Mouse (Mus musculus) adrenal gland, postnatal 10 days (tissue): ENCODE measurements around the gene Filip1l. TPM values are rescaled to one million over a fixed set of nuclear protein-coding genes. Genes with fewer than 3 reads are reported as not detected.

Experiments
- DNase-seq: peaks from one replicate; pipeline ENCODE4 v3.0.0; 2021; ENCODE audit warnings: mixed read lengths
- total RNA-seq, 2 experiments: library from RNA; stranded (reverse); gene quantifications; 2 replicates each; pipeline ENCODE4 v1.2.3; 2021

Filip1l gene
- total RNA-seq, 2 experiments from 2014 or later = 22.6 to 23.1 TPM

DNA sequence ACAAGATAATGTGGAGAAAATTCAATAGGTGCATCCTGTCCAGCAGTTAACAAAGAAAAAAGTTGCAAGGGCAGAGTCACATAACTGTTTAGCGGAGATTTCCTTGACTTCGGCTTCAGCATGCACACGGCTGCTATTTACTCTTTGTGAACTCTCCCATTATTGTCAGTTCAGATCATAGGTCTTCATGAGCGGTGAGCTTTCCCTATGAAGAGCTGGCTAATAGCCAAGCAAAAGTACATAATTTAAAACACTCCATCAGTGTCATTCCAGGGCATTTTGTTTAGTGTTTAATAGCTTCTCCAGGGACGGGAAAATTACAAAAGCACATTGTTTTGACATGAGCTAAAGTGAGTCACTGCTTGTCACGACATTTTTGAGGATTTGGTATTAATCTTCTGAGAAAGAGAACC, 179.2 kb downstream of the Filip1l start:
- no peak for DNase-seq

- no peak for DNase-seq
Measured at GRCm38 (mm10) chr16:57534365-57534764, 181.5 kb downstream of the Filip1l start.

DNA sequence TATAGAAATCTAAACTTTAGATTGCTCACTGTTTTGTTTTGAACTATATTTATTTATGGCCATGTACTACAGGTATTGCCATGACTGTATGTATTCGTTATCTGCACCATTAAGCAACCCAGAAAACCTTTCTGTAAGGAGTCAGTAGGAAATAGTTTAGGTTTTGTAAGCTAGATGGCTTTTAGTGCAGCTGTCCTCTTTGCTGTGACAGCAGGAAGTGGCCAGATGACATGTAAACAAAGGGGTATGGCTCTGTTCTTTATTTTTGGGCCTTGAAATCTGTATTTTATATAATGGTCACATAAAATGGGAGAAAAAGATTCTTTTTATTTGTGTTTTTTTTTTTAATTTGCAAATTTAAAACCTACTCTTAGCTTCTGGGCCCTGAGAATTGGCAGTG, 181.9 kb downstream of the Filip1l start:
- no peak for DNase-seq

DNA sequence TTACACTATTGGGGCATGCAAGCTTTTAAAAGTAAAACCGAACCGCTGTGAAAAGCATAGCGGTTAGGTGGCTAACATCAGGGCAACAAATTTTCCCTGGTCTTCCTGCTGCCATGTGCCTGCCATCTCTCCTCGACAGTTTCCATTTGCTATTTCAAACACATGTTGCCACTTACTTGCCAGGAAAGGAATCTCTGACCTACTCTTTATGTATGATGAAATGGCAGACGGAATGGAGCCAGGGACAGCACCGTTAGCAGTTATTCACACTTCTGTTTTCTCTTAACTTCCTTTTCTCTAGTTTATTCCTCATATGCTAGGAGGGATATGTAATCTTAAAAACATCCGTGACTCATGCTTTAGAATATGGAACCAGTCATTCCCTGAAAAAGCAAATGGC, 183.6 kb downstream of the Filip1l start:
- no peak for DNase-seq

DNA sequence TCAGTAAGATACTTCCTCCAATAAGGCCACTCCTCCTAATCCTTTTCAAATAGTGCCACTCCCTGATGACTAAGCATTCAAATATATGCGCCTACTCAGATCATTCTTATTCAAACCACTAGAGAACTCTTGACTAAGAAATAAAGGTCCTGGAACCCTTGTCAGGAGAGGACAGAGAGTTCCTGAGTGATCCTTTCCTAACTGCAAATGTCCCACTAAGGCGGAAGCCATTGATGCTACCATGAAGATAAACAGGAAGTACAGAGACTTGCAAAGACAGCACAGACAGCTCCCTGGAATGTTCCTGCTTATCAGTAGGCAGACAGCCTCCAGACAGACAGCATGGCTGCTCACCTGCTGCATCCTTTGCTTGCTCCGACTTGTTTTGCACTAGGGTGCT, 190.3 kb downstream of the Filip1l start:
- DNase-seq = no peak

DNA sequence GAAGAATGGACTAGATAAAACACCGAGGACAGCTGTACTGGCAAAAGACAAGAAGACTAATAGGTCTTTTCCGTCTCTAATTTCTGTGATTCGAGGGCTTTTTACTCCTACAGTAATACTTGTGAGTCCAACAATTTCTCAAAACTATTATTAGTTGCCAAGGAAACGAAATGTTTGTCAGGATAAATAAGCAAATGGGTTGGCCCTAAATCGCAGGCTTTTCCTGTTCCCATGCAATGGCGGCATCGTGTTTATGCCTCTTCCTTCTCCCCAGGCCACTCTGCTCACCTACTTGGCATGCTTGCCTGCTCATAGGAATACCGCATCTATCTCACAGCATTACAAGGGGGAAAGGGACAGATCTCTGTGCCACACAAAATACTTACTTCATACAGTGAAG, 191.5 kb downstream of the Filip1l start:
- no peak for DNase-seq

DNA sequence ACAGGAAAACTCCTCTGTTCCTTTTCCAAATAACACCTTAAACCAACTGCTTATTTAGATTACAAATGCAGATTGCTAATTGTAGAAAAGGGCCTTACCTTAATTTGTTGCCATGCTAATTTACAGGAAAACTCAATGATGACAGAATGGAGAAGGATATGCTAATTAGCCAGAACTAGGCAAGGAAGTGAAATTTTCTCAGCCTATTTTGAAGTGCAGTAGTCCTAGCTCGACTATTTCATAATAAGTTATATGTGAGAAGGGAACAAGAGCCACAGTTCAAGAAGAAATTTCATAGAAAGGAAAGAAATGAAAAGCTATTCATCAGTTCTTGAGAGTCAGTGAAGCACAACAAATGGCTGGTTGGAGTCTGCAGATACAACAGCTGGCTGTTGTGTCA, 193.5 kb downstream of the Filip1l start:
- DNase-seq = no peak

- no peak for DNase-seq
Measured at GRCm38 (mm10) chr16:57548608-57549007, 195.7 kb downstream of the Filip1l start.

DNA sequence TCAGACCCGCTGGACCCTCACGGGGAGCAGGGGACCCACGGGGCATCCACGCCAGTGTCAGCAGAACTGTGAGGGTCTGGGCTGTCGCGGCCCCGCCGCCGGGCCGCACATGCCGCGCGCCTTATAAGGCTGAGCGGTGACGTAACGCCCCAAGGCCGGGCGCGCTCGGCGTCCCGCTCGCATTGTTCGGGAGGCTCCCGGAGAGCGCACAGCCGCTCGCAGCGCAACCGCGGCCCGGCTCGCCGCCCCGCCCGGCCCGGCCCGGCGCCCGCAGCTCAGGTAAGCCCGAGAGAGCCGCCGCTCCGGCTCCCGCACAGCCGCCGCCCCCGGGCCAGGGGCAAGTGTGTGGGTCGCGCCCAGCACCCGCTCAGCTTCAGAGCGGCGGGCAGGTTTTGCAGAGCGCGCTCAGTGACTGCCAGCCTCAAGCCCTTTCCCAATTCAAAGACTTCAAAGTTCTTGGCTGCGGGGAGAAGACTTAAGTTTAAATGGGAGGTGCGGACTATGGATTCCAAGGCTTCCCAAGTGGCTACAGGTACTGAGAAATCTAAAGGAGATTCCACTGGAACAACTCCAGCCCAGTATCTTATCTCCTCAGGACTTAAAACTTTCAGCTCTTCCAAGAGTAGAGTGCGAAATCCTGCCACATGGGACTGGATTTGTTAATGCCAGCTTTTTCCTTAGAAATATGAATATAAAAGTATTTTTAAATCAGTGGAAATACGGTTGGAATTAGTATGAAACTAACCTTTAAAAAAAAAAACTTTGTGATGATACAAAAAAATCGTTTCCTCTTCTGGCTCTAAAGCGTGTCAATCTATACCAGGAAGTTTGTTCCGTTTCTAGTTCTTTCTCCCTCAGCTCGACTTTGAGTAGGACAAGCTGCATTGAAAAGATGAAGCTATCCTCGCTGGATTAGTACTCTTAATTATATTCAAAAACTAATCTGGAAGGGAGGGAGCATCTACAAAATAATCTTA, 196.5 kb downstream of the Filip1l start:
- DNase-seq = peak; percentile 87

- DNase-seq = no peak
Measured at GRCm38 (mm10) chr16:57550088-57550487, 197.2 kb downstream of the Filip1l start.

DNA sequence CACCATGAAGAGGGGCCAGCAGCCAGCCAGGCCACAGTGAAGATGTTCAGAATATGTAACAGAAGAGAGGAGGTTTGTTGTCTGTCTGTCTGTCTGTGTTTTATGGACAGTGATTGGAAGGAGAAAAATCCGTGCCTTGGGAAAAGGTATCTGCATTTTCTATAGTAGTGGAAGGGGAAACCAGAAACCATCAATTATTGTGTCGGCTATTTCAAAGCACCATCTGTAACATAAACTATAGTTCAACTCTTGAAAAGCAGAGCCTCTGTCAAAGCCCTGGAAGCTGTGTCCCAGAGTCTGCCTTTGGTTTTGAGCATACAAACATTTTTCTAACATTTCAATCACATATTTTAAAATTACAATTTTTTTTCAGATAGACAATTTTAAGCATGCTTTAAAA, 197.9 kb downstream of the Filip1l start:
- no peak for DNase-seq

GRCm38 (mm10) chr16:57551617-57552016, 198.7 kb downstream of the Filip1l start:
- no peak for DNase-seq

DNA sequence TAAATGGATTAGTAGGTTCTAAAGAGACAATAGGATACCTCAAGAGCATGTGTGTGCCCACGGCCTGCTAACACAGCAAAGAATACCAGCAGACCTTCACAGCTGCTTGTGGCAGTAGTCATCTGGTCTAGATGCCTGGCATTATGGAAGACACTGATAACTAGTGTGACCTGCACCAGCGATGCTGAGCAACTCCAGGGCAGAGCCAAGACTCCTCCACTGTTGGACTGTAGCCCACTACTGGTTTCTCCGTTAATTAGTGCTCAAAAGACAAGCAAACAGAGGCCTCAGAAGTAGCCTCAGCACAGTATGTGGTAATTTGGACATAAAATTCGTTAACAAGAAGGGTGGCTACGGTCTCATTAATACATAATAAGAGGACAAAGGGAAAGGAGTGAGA, 199.8 kb downstream of the Filip1l start:
- DNase-seq = no peak

GRCm38 (mm10) chr16:57553235-57553634, 200.3 kb downstream of the Filip1l start:
- DNase-seq = no peak

GRCm38 (mm10) chr16:57554886-57555400, 202.1 kb downstream of the Filip1l start:
- DNase-seq = no peak

DNA sequence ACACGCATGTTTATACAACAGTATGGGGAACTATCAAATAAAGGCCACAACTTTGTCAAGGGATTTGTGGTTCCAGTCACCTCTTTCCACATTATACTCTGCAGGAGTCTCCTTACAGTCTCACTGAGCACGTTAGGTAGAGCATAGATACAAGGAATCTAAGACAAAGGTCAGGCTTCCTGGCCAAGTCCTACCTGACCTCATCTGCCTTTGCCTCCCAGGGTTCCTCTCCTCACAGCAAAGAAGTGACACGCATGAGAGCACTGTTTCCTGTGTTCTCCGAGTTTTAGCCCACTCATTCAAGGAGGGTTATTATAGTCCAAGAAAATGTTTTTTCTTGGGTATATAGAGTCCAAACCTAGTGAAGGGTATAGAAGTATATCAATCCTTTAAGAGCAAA, 202.8 kb downstream of the Filip1l start:
- no peak for DNase-seq

DNA sequence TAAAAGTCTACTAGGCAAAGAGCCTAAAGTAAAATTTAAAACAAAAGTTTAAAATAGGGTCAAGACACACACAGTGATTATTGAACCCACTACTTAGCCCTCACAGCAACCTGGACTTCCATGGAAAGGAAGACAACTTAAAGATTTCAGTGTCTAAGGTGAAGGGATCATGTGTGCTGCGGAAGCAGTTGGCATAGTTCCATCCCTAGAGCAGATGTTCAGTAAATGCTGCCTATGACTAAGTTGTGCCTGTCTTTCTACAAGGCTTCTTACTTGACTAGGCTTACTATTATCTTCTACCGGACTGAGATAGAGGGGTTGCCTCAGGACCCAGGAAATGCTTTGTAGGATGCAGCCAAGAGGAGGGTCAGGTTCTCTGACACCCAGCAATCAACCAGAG, 203.4 kb downstream of the Filip1l start:
- no peak for DNase-seq

- no peak for DNase-seq
Measured at GRCm38 (mm10) chr16:57558258-57558657, 205.4 kb downstream of the Filip1l start.

DNA sequence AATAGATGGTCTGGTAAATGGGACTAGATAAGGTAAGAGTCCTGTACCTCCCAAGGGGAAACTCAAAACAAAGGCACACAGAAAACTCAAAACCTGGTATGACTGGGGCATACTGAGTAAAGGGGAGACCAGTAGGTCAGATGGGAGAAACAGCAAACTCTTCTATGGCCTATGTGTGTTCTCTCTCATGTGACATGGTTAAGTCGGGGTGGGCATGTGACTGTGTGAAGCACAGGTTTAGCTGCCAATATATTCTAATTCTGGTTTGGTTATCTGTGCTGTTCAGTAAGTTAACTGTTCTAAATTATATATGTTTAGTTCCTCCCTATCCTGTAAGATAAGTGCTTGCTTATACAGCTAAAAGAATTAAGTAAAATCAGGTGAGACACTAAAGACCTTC, 207.3 kb downstream of the Filip1l start:
- DNase-seq = no peak

GRCm38 (mm10) chr16:57563453-57563852, 210.6 kb downstream of the Filip1l start:
- DNase-seq = no peak

DNA sequence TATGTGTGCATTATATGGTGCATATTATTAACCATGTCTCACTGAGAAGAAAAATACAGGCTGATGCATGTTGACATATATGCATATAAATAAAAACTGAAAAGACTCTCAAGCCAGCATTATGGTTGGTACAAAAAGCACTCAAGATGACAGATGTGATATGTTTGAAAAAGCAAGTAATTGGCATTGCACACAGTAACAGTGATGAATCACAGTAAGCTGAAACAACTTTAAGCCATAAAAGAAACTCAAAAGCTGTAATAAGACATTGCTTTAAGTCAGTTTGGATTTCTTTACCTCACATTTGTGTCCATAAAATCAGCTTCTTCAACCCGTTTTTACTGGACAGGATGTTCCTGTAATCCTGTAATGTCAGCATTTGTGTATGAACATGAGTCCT, 211.9 kb downstream of the Filip1l start:
- no peak for DNase-seq

GRCm38 (mm10) chr16:57566215-57566614, 213.3 kb downstream of the Filip1l start:
- DNase-seq = no peak

DNA sequence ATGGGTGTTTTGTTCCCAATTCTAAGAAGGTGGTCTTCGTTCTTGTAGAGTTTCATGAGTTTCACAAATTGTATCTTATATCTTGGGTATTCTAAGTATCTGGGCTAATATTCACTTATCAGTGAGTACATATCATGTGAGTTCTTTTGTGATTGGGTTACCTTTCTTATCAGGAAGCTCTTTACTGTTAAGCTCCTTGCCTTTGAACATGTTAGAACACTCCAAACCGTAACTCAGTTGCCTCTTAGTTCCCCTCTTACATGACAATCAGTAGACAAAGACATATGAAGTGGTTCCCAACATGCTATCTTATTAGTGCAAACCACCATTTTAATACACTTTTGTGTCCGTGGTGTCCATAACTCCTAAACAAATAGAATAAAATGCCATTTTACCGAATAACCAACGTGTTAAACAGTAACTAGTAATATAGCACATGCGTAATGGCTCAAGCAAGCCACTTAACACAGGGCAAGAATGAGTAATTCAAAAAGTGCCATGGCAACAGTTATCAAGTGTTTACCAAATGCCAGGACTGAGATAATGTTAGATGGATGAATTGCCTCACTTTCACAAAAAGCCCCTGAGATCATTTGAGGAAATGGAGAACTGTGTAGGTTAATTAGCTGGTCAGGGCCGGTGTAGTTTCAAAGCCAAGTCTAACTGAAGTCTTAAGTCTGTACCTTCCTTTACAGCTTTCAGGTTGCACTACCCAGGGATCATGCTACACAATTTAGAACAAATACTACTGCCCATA, 215.9 kb downstream of the Filip1l start:
- DNase-seq = no peak
